Mouse (Mus musculus): ENCODE results near the gene Mcoln1.

DNA sequence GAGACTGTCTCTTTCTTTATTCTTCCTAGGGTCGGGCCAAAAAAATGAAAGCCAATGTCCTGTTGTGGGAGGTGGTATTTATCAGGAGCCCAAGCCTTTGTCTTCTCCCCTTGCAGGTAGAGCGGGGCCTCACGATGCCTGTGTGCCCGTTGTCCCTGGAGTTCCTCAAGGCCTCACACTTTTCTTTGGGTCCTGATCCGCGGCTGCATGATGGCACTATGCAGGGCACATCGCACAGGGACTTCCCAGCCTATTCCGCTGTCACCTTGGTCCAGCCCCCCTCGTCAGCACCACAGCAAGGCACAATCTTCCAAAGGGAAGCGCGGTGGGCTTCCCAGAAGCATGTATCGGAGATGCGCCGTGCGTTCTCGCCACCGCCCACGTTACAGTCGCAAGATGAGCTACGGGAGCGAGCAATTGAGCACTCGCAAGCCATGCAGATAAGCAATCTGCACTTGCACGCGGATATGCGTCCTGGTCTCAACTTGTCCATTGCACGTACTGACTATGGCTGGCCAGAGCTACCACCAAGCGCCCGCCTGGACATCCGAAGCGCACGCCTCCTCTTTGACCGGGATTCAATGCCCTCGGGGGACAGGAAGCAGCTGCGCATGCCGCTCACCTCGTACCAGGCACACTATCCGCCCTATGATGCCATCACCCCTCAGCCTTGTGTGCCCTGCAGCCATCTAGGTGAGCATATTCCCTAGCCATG lies 24.4 kb upstream of the Mcoln1 start:
- TF ChIP-seq CTCF (IDR thresholded peaks at IDR 0.05; ENCODE audit: insufficient read depth, low read length) (no peak), POLR2A (IDR thresholded peaks at IDR 0.05; ENCODE audit: borderline replicate concordance, extremely low read depth, low read depth, low read length) (no peak)
